Mouse (Mus musculus) forebrain, embryonic 16.5 days (tissue): ENCODE results near the gene Gm10645. TPM values are rescaled to one million over a fixed set of nuclear protein-coding genes. Genes with fewer than 3 reads are reported as not detected.

Source experiments
- ATAC-seq: fragments of 200-750 bp; cut with Nextera tagmentation; 2 replicates; pipeline ENCODE4 v1.8.0; 2017; ENCODE audit warnings: mild to moderate bottlenecking, moderate library complexity
- H3K27ac ChIP-seq: fragments of 300-500 bp; sonication (generic); 2 replicates; pipeline ENCODE4 v1.5.1; 2014; ENCODE audit warnings: low read length, control low read depth
- H3K27me3 ChIP-seq: fragments of 300-500 bp; sonication (generic); replicated peaks from 2 replicates; pipeline ENCODE4 v1.6.1; 2014; ENCODE audit warnings: low read length; ENCODE audit not compliant: control insufficient read depth, insufficient read depth
- H3K36me3 ChIP-seq: fragments of 300-500 bp; sonication (generic); 2 replicates; pipeline ENCODE4 v1.6.1; 2014; ENCODE audit not compliant: control insufficient read depth, insufficient read depth
- H3K4me1 ChIP-seq: fragments of 300-500 bp; sonication (generic); replicated peaks from 2 replicates; pipeline ENCODE4 v1.6.1; 2014; ENCODE audit warnings: low read length; ENCODE audit not compliant: control insufficient read depth, insufficient read depth
- H3K4me2 ChIP-seq: fragments of 300-500 bp; sonication (generic); 2 replicates; pipeline ENCODE4 v1.6.1; 2014; ENCODE audit warnings: mild to moderate bottlenecking, low read length, control low read depth
- H3K4me3 ChIP-seq: fragments of 300-500 bp; sonication (generic); replicated peaks from 2 replicates; pipeline ENCODE4 v1.5.1; 2014; ENCODE audit warnings: mild to moderate bottlenecking, low read length, control low read depth
- H3K9ac ChIP-seq: fragments of 300-500 bp; sonication (generic); replicated peaks from 2 replicates; pipeline ENCODE4 v1.6.1; 2014; ENCODE audit warnings: low read depth, low read length, control low read depth
- H3K9me3 ChIP-seq: fragments of 300-500 bp; sonication (generic); 2 replicates; pipeline ENCODE4 v1.6.1; 2016; ENCODE audit warnings: low read length; ENCODE audit not compliant: control insufficient read depth
- WGBS: fragments of 180-500 bp; shearing (Covaris S2); extraction: QIAGEN DNeasy Blood & Tissue Kit; methylation state at CpG from one replicate; pipeline ENCODE4 v1.1.7; 2014; 5-methylcytosine and 5-hydroxymethylcytosine counted together
- polyA plus RNA-seq: library from polyadenylated mRNA; unstranded; fragments of >200 nt; fragmentation: Nextera tagmentation; extraction: Ambion mirVana; gene quantifications from 2 replicates; pipeline ENCODE4 v1.2.1, GENCODE M21; 2015

The Gm10645 gene
- polyA plus RNA-seq, 1 experiment from 2014 or later, result 8.0 TPM

- ATAC-seq, result 0 out of 2 replicates have a peak, but pooled peaks have one; percentile 13
- H3K36me3 ChIP-seq, result no peaks in the 10 kb centered on the region
- H3K9me3 ChIP-seq, result no peaks in the 10 kb centered on the region
- no peaks in the 10 kb centered on the region for H3K27me3 ChIP-seq
- H3K4me3 ChIP-seq, result no peak overlapping the region
- H3K4me1 ChIP-seq, result peaks cover 18% of the 10 kb centered on the region
- no peak overlapping the region for H3K9ac ChIP-seq
- no peak overlapping the region for H3K27ac ChIP-seq
- WGBS, result 39% methylated on average over 6 of the region's 6 CpGs
- no peak overlapping the region for H3K4me2 ChIP-seq
These were observed 30.1 kb upstream of the Gm10645 start for GRCm38 (mm10) chr8:83196088-83196487.

DNA sequence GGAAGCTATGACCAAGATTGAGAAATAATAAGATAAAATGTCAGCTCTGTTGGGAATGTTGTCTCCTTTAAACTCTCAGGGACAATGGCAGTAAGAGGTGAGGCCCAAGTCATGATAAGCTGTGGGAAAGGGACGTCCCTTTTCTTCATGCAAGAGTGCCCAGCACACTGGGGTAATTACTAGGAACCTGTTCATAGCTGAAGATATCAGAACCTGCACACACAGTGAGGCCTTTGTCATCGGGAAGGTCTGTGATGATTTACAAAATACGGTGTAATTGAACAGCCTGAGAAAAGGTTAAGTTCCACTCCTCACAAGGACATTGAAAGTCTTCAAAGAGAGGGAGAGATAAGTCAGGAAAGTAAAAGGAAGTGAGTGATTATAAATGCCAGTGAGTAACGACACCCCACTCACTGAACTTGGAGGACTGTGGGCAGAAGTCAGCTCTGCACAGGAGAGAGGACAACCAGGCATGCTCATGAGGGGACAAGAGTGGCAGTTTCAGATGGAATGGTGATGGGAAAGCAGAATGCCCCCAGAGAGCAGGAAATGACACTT lies 23.6 kb upstream of the Gm10645 start:
- Histone ChIP-seq H3K36me3 (no peaks in the 10 kb centered on the region), H3K9me3 (no peaks in the 10 kb centered on the region), H3K27me3 (no peaks in the 10 kb centered on the region), H3K4me2 (no peak overlapping the region), H3K27ac (no peak overlapping the region), H3K9ac (no peak overlapping the region), H3K4me1 (peaks cover 7% of the 10 kb centered on the region; the same call in 1 of the 2 replicates), H3K4me3 (no peak overlapping the region)
- WGBS, result 75% methylated on average over 4 of the region's 4 CpGs
- ATAC-seq, result no peak

GRCm38 (mm10) chr8:83187363-83187962 lies 21.5 kb upstream of the Gm10645 start:
- 70% methylated on average over 10 of the region's 10 CpGs for WGBS
- no peak overlapping the region for H3K9ac ChIP-seq
- H3K36me3 ChIP-seq, result no peaks in the 10 kb centered on the region
- H3K27me3 ChIP-seq, result no peaks in the 10 kb centered on the region
- no peaks in the 10 kb centered on the region for H3K9me3 ChIP-seq
- ATAC-seq, result peak; percentile 89
- peaks cover 15% of the 10 kb centered on the region for H3K4me1 ChIP-seq
- H3K4me3 ChIP-seq, result no peak overlapping the region
- H3K4me2 ChIP-seq, result no peak overlapping the region
- H3K27ac ChIP-seq, result peak overlapping the region; percentile 79

GRCm38 (mm10) chr8:83186376-83186775 lies 20.4 kb upstream of the Gm10645 start:
- peak overlapping the region; percentile 65 for H3K27ac ChIP-seq
- WGBS, result 35% methylated on average over 6 of the region's 6 CpGs
- no peak for ATAC-seq

GRCm38 (mm10) chr8:83182784-83183183 lies 16.8 kb upstream of the Gm10645 start:
- no peak for ATAC-seq

More at GRCm38 (mm10) chr8:83186376-83186775, 20.4 kb upstream of the Gm10645 start:
- no peak overlapping the region for H3K4me3 ChIP-seq
- H3K36me3 ChIP-seq, result no peaks in the 10 kb centered on the region
- no peaks in the 10 kb centered on the region for H3K9me3 ChIP-seq
- peaks cover 20% of the 10 kb centered on the region for H3K4me1 ChIP-seq
- no peak overlapping the region for H3K9ac ChIP-seq
- H3K4me2 ChIP-seq, result no peak overlapping the region
- H3K27me3 ChIP-seq, result no peaks in the 10 kb centered on the region

DNA sequence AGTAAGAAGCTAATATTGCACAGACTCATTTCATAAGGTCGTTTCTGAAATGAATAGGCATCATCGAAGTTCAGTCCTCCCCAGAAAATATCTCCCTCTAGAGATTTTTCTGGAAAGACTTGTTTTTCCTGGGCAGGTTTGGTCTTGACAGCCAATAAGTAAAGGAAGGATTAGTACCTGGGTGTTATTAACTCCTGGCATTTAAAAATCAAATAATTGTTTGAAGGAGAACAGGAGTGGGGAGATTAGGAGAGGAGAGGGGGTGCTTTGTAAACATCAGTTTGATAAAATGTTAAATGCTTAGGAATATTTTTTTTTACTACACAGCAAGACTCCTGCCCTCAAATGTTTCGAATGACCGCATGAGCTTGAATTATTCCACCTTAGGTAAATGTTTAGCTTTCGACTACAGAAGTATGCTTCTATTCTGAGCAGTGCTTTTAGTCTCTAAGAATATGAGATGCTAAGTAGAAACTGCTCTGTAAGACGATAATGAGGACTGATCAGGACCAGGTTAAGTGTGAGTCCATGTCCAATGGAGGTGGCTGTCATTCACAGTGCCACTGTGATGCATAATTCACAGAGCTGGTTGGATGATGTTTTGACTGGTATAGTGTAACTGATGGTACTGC lies 16.0 kb upstream of the Gm10645 start:
- no peak overlapping the region for H3K9ac ChIP-seq
- ATAC-seq, result no peak
- no peaks in the 10 kb centered on the region for H3K9me3 ChIP-seq
- H3K4me3 ChIP-seq, result no peak overlapping the region
- H3K36me3 ChIP-seq, result no peaks in the 10 kb centered on the region
- H3K4me2 ChIP-seq, result no peak overlapping the region
- H3K4me1 ChIP-seq, result peaks cover 27% of the 10 kb centered on the region
- H3K27ac ChIP-seq, result no peak overlapping the region
- 73% methylated on average over 6 of the region's 6 CpGs for WGBS
- H3K27me3 ChIP-seq, result no peaks in the 10 kb centered on the region

More at GRCm38 (mm10) chr8:83182784-83183183, 16.8 kb upstream of the Gm10645 start:
- Histone ChIP-seq H3K4me2 (no peak overlapping the region), H3K4me3 (no peak overlapping the region), H3K36me3 (no peaks in the 10 kb centered on the region), H3K9ac (no peak overlapping the region), H3K4me1 (peaks cover 24% of the 10 kb centered on the region), H3K27me3 (no peaks in the 10 kb centered on the region), H3K27ac (peak overlapping the region; percentile 0; the same call in 1 of the 2 replicates), H3K9me3 (no peaks in the 10 kb centered on the region)
- 77% methylated on average over 5 of the region's 5 CpGs for WGBS

DNA sequence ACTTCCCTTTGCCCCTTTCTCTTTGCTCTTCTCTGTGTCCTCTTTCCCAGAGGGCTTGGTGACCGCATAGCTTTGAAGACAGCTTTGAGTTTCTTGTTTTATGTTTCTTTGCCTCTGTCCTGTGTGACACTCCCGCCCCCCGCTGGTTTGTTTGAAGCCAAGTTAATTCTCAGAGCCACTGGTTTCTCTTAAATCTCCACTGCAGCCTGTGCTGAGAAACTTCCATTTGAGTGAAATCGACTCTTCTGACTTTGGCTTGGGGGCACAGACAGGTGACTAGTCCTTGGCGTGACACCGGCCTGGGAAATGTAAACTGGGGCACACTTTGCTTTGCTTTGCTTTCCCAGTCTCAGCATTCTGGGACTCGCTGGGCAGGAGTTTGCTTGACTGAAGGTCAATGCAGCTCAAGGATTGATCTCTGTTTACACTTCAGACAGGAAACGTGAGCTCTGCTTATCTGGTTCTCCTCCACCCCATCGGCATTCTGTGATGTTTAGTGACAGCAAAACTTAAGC lies 12.3 kb upstream of the Gm10645 start:
- Histone ChIP-seq H3K9ac (no peak overlapping the region), H3K4me2 (no peak overlapping the region), H3K9me3 (no peaks in the 10 kb centered on the region), H3K4me1 (peaks cover 30% of the 10 kb centered on the region), H3K27ac (no peak overlapping the region), H3K36me3 (no peaks in the 10 kb centered on the region), H3K4me3 (no peak overlapping the region), H3K27me3 (no peaks in the 10 kb centered on the region)
- no peak for ATAC-seq
- 20% methylated on average over 9 of the region's 9 CpGs for WGBS

GRCm38 (mm10) chr8:83177317-83178195 lies 11.6 kb upstream of the Gm10645 start:
- H3K4me3 ChIP-seq, result no peak overlapping the region
- no peaks in the 10 kb centered on the region for H3K27me3 ChIP-seq
- ATAC-seq, result no peak
- H3K36me3 ChIP-seq, result no peaks in the 10 kb centered on the region
- no peak overlapping the region for H3K27ac ChIP-seq
- WGBS, result 17% methylated on average over 11 of the region's 11 CpGs
- no peak overlapping the region for H3K4me2 ChIP-seq
- H3K4me1 ChIP-seq, result peaks cover 24% of the 10 kb centered on the region
- H3K9ac ChIP-seq, result no peak overlapping the region
- H3K9me3 ChIP-seq, result no peaks in the 10 kb centered on the region

- Histone ChIP-seq H3K9ac (no peak overlapping the region), H3K36me3 (no peaks in the 10 kb centered on the region), H3K4me1 (peaks cover 20% of the 10 kb centered on the region), H3K4me3 (no peak overlapping the region), H3K27ac (no peak overlapping the region), H3K4me2 (no peak overlapping the region), H3K9me3 (no peaks in the 10 kb centered on the region), H3K27me3 (no peaks in the 10 kb centered on the region)
- peak; percentile 43; the same call in 1 of the 2 replicates for ATAC-seq
- 32% methylated on average over 2 of the region's 2 CpGs for WGBS
These were observed 10.8 kb upstream of the Gm10645 start for GRCm38 (mm10) chr8:83176785-83177184.
